Mouse (Mus musculus): Measurements from ENCODE around the gene Wdr90. TPM values are rescaled to one million over a fixed set of nuclear protein-coding genes. Genes with fewer than 3 reads are reported as not detected.

The Wdr90 gene
- total RNA-seq, 1 experiment = 24.7 TPM

- Histone ChIP-seq H3K9ac (ENCODE audit: insufficient read depth, low read depth, low read length, poor library complexity, severe bottlenecking) (peak within 1 kb of the TSS; percentile 60), H3K27ac (ENCODE audit: insufficient read depth, low read depth, low read length, poor library complexity, severe bottlenecking) (no peak within 1 kb of the TSS), H3K4me1 (ENCODE audit: control insufficient read depth in 2 of 2, insufficient read depth in 2 of 2, low read length in 2 of 2, poor library complexity in 1 of 2) (peaks cover 3 to 10% of the 10 kb centered on the region in 2 experiments; a peak in 2 of 4 replicates), H3K9me3 (ENCODE audit: control insufficient read depth, insufficient read depth, low read depth, low read length) (no peaks in the 10 kb centered on the region), H3K36me3 (ENCODE audit: control insufficient read depth, insufficient read depth, low read length, poor library complexity, severe bottlenecking) (peaks cover 4% of the 10 kb centered on the region; the same call in 1 of the 2 replicates), H3K4me3 (ENCODE audit: insufficient read depth in 1 of 2, low read depth in 1 of 2, low read length in 2 of 2, poor library complexity in 1 of 2, severe bottlenecking in 1 of 2) (peak within 1 kb of the TSS; percentile 68 to 76)
- in situ Hi-C loops (cut with MboI; ENCODE audit: low sequenced_read_pairs in 2 of 2, unreplicated experiment in 2 of 2) = no loop called here
- DNase-seq (ENCODE audit: low read depth, low spot score) = no peak
- TF ChIP-seq ZNF384 (IDR thresholded peaks at IDR 0.05; ENCODE audit: low read depth, low read length) = no peak
- no peak for TF ChIP-seq CHD2 (IDR thresholded peaks at IDR 0.05; ENCODE audit: low read depth, low read length)
- no peak for TF ChIP-seq HCFC1 (IDR thresholded peaks at IDR 0.05; ENCODE audit: borderline replicate concordance, insufficient read depth, low read length)
- no peak for TF ChIP-seq MAFK (IDR thresholded peaks at IDR 0.05; ENCODE audit: insufficient read depth, low read depth, low read length)
- TF ChIP-seq ZC3H11A (IDR thresholded peaks at IDR 0.05; ENCODE audit: borderline replicate concordance, low read depth, low read length) = no peak
Measured at GRCm38 (mm10) chr17:25795609-25796092, 65.7 kb downstream of the Wdr90 start, which contains the start of gene AC134908.4. Gene AC134908.4 (minus strand): TSS chr17:25795659.

GRCm38 (mm10) chr17:25794998-25795397 lies 66.3 kb downstream of the Wdr90 start:
- peaks cover 4% of the 10 kb centered on the region; the same call in 1 of the 2 replicates for H3K36me3 ChIP-seq (ENCODE audit: control insufficient read depth, insufficient read depth, low read length, poor library complexity, severe bottlenecking)
- no peak for DNase-seq (ENCODE audit: low read depth, low spot score)
- H3K27ac ChIP-seq (ENCODE audit: insufficient read depth, low read depth, low read length, poor library complexity, severe bottlenecking) = no peak overlapping the region
- H3K4me1 ChIP-seq (ENCODE audit: control insufficient read depth in 2 of 2, insufficient read depth in 2 of 2, low read length in 2 of 2, poor library complexity in 1 of 2) = peaks cover 3 to 10% of the 10 kb centered on the region in 2 experiments; a peak in 2 of 4 replicates
- no peaks in the 10 kb centered on the region for H3K9me3 ChIP-seq (ENCODE audit: control insufficient read depth, insufficient read depth, low read depth, low read length)
- in situ Hi-C loops (cut with MboI; ENCODE audit: low sequenced_read_pairs in 2 of 2, unreplicated experiment in 2 of 2) = no loop called here
- H3K4me3 ChIP-seq (ENCODE audit: insufficient read depth in 1 of 2, low read depth in 1 of 2, low read length in 2 of 2, poor library complexity in 1 of 2, severe bottlenecking in 1 of 2) = no peak overlapping the region
- TF ChIP-seq ZNF384 (IDR thresholded peaks at IDR 0.05; ENCODE audit: low read depth, low read length) (no peak), MAFK (IDR thresholded peaks at IDR 0.05; ENCODE audit: insufficient read depth, low read depth, low read length) (no peak), HCFC1 (IDR thresholded peaks at IDR 0.05; ENCODE audit: borderline replicate concordance, insufficient read depth, low read length) (no peak), ZC3H11A (IDR thresholded peaks at IDR 0.05; ENCODE audit: borderline replicate concordance, low read depth, low read length) (no peak), CHD2 (IDR thresholded peaks at IDR 0.05; ENCODE audit: low read depth, low read length) (no peak)
- H3K9ac ChIP-seq (ENCODE audit: insufficient read depth, low read depth, low read length, poor library complexity, severe bottlenecking) = no peak overlapping the region

Other genes with a start within 250 kb of the Wdr90 start
- 9.9 and 14.5 TPM in 2 replicates for gene Gng13, start 144.3 kb downstream of the Wdr90 start, total RNA-seq (2012; rRNA removed)
- gene Chtf18, start 134.1 kb downstream of the Wdr90 start, total RNA-seq (2012; rRNA removed) = 102 and 151 TPM in 2 replicates
- 7.6 and 8.7 TPM in 2 replicates for gene Rpusd1, start 133.8 kb downstream of the Wdr90 start, total RNA-seq (2012; rRNA removed)
- 0.27 and 0.58 TPM in 2 replicates for gene Mslnl, start 125.5 kb downstream of the Wdr90 start, total RNA-seq (2012; rRNA removed)
- 7.5 and 16.0 TPM in 2 replicates for gene Msln, start 107.1 kb downstream of the Wdr90 start, total RNA-seq (2012; rRNA removed)
- gene Narfl, start 87.7 kb downstream of the Wdr90 start, total RNA-seq (2012; rRNA removed) = 27.0 and 32.7 TPM in 2 replicates
- 14.5 and 29.5 TPM in 2 replicates for gene Haghl, start 75.8 kb downstream of the Wdr90 start, total RNA-seq (2012; rRNA removed)
- 0.22 and 0.26 TPM in 2 replicates for gene Ccdc78, start 74.9 kb downstream of the Wdr90 start, total RNA-seq (2012; rRNA removed)
- 32.8 and 60.6 TPM in 2 replicates for gene Fam173a, start 68.6 kb downstream of the Wdr90 start, total RNA-seq (2012; rRNA removed)
- not detected in 2 replicates for gene AC134908.4, start 65.8 kb downstream of the Wdr90 start, total RNA-seq (2012; rRNA removed)
- 46.1 and 62.7 TPM in 2 replicates for gene Metrn, start 64.4 kb downstream of the Wdr90 start, total RNA-seq (2012; rRNA removed)
- 1.7 TPM in 2 replicates for gene Fbxl16, start 52.4 kb downstream of the Wdr90 start, total RNA-seq (2012; rRNA removed)
- 28.6 and 43.4 TPM in 2 replicates for gene Wdr24, start 37.9 kb downstream of the Wdr90 start, total RNA-seq (2012; rRNA removed)
- gene Jmjd8, start 32.6 kb downstream of the Wdr90 start, total RNA-seq (2012; rRNA removed) = 25.1 and 46.4 TPM in 2 replicates
- 161 and 176 TPM in 2 replicates for gene Stub1, start 28.1 kb downstream of the Wdr90 start, total RNA-seq (2012; rRNA removed)
- gene Rhbdl1, start 24.2 kb downstream of the Wdr90 start, total RNA-seq (2012; rRNA removed) = 1.1 and 2.6 TPM in 2 replicates
- gene Gm20683, start 19.7 kb downstream of the Wdr90 start, total RNA-seq (2012; rRNA removed) = 2.0 and 2.7 TPM in 2 replicates
- 36.8 and 52.6 TPM in 2 replicates for gene Rhot2, start 16.6 kb downstream of the Wdr90 start, total RNA-seq (2012; rRNA removed)
- gene Mcrip2, start 7.3 kb upstream of the Wdr90 start, total RNA-seq (2012; rRNA removed) = 12.3 and 12.6 TPM in 2 replicates
- 26.5 and 26.6 TPM in 2 replicates for gene Mettl26, start 13.6 kb upstream of the Wdr90 start, total RNA-seq (2012; rRNA removed)
- gene Wfikkn1, start 19.4 kb upstream of the Wdr90 start, total RNA-seq (2012; rRNA removed) = 3.3 TPM in 2 replicates
- gene Rab40c, start 58.2 kb upstream of the Wdr90 start, total RNA-seq (2012; rRNA removed) = 14.6 and 15.7 TPM in 2 replicates
- 44.4 and 56.9 TPM in 2 replicates for gene Pigq, start 83.4 kb upstream of the Wdr90 start, total RNA-seq (2012; rRNA removed)
- gene Nhlrc4, start 83.5 kb upstream of the Wdr90 start, total RNA-seq (2012; rRNA removed) = 0.16 and 0.18 TPM in 2 replicates
- not detected in 2 replicates for gene A930017K11Rik, start 91.1 kb upstream of the Wdr90 start, total RNA-seq (2012; rRNA removed)
- gene Capn15, start 124.3 kb upstream of the Wdr90 start, total RNA-seq (2012; rRNA removed) = 18.0 and 19.0 TPM in 2 replicates
- gene Rab11fip3, start 208.1 kb upstream of the Wdr90 start, total RNA-seq (2012; rRNA removed) = 9.4 and 11.2 TPM in 2 replicates
- 12.6 and 15.2 TPM in 2 replicates for gene Decr2, start 228.8 kb upstream of the Wdr90 start, total RNA-seq (2012; rRNA removed)
- 96.4 and 133 TPM in 2 replicates for gene Nme4, start 234.1 kb upstream of the Wdr90 start, total RNA-seq (2012; rRNA removed)